In genomic region chr13:63943605-63944004, GRCm38 (mm10) we compare ENCODE assay signal across 25 mouse cellular contexts.
DNase-seq lines count a peak whose midpoint lies in the region; ATAC-seq and TF ChIP-seq lines count a peak whose summit lies in the region.
"Had no signal": no experiment of that assay in that cellular context is flagged by ENCODE, and none has a peak within 500 bp of the region (broad histone marks: within the 10 kb centered on the region; RNA-seq: fewer than 3 reads in every experiment).

No protein-coding gene starts in this region.

- no peak for TF ChIP-seq CTCF in G1E (IDR thresholded peaks at IDR 0.05; ENCODE audit: low read depth, low read length)

- H3K27me3 ChIP-seq in forebrain, embryonic 10.5 days (ENCODE audit: poor library complexity, severe bottlenecking) = peaks cover 55% of the 10 kb centered on the region
- H3K27me3 ChIP-seq in forebrain, embryonic 11.5 days (ENCODE audit: control insufficient read depth, insufficient read depth, low read length) = no peaks in the 10 kb centered on the region
- H3K27me3 ChIP-seq in G1E (ENCODE audit: insufficient read depth, low read length) = peaks cover 12% of the 10 kb centered on the region
- peaks cover 20% of the 10 kb centered on the region for H3K27me3 ChIP-seq in embryonic facial prominence, embryonic 10.5 days (replicated peaks; ENCODE audit: low read depth, poor library complexity, severe bottlenecking)
- H3K27me3 ChIP-seq: CH12.LX; embryonic facial prominence, embryonic 12.5 days; hindbrain, embryonic 15.5 days; Patski had no signal

- H3K4me3 ChIP-seq in forebrain, embryonic 10.5 days = no peak overlapping the region
- H3K4me3 ChIP-seq in forebrain, embryonic 11.5 days (ENCODE audit: low read depth, low read length) = no peak overlapping the region
- no peak overlapping the region for H3K4me3 ChIP-seq in G1E (ENCODE audit: low read depth, low read length)
- no peak overlapping the region for H3K4me3 ChIP-seq in embryonic facial prominence, embryonic 10.5 days
- H3K4me3 ChIP-seq: embryonic facial prominence, embryonic 12.5 days; erythroblast, embryonic 14.5 days; gastrocnemius, adult 2 months; hindbrain, embryonic 12.5 days; hindbrain, embryonic 15.5 days had no signal

- H3K36me3 ChIP-seq in forebrain, embryonic 10.5 days (replicated peaks) = no peaks in the 10 kb centered on the region
- H3K36me3 ChIP-seq in forebrain, embryonic 11.5 days (ENCODE audit: control insufficient read depth, insufficient read depth, low read length) = no peaks in the 10 kb centered on the region
- H3K36me3 ChIP-seq in G1E (replicated peaks) = no peaks in the 10 kb centered on the region
- no peaks in the 10 kb centered on the region for H3K36me3 ChIP-seq in embryonic facial prominence, embryonic 10.5 days (replicated peaks)
- H3K36me3 ChIP-seq: embryonic facial prominence, embryonic 12.5 days; hindbrain, embryonic 12.5 days; hindbrain, embryonic 15.5 days had no signal

- no peak for ATAC-seq in forebrain, embryonic 11.5 days (replicated peaks; ENCODE audit: low FRiP score)
- ATAC-seq in G1E (ENCODE audit: extremely low read depth, insufficient number of reproducible peaks, low FRiP score, poor library complexity, severe bottlenecking) = peak; percentile 58; the same call in 1 of the 2 replicates
- no peak for ATAC-seq in megakaryocyte, adult 5-6 weeks (ENCODE audit: poor library complexity, severe bottlenecking)
- ATAC-seq: forebrain, embryonic 14.5 days; forebrain, postnatal 0 days had no signal

- H3K27ac ChIP-seq in forebrain, embryonic 10.5 days = peak overlapping the region; percentile 48
- H3K27ac ChIP-seq in forebrain, embryonic 11.5 days (ENCODE audit: low read depth, low read length) = no peak overlapping the region
- 0 out of 2 replicates have a peak overlapping the region, but pooled peaks have one; percentile 48 for H3K27ac ChIP-seq in embryonic facial prominence, embryonic 10.5 days (replicated peaks)
- H3K27ac ChIP-seq: embryonic facial prominence, embryonic 12.5 days; hindbrain, embryonic 12.5 days; hindbrain, embryonic 15.5 days had no signal

- 92% methylated on average over 7 of the region's 7 CpGs for WGBS in forebrain, embryonic 10.5 days
- 91% methylated on average over 7 of the region's 7 CpGs for WGBS in forebrain, embryonic 11.5 days
- 84% methylated on average over 7 of the region's 7 CpGs for WGBS in embryonic facial prominence, embryonic 10.5 days

- no peak overlapping the region for H3K4me2 ChIP-seq in forebrain, embryonic 11.5 days (ENCODE audit: low read depth, low read length, severe bottlenecking)
- H3K4me2 ChIP-seq: embryonic facial prominence, embryonic 12.5 days; heart, embryonic 11.5 days; hindbrain, embryonic 12.5 days; hindbrain, embryonic 15.5 days had no signal

- no peak for DNase-seq in forebrain, embryonic 10.5 days (ENCODE audit: extremely low spot score, low spot score)
- no peak for DNase-seq in forebrain, embryonic 11.5 days (ENCODE audit: low spot score)
- no peak for DNase-seq in G1E (ENCODE audit: low spot score)
- no peak for DNase-seq in embryonic facial prominence, embryonic 10.5 days (ENCODE audit: low spot score)
- DNase-seq in cerebellum, adult 8-10 months = no peak
- no peak for DNase-seq in urinary bladder, postnatal 10 days (ENCODE audit: low spot score)
- DNase-seq: adrenal gland, adult 2 months; adrenal gland, postnatal 14 days; B cell, adult 2 months; cerebellum, adult 11-12 months; cerebellum, adult 9-10 months; cerebellum, postnatal 14 days; forebrain, postnatal 0 days; gastrocnemius, adult 2 months; gastrocnemius, postnatal 14 days; heart, adult 11 months had no signal

- H3K4me1 ChIP-seq in forebrain, embryonic 10.5 days = peaks cover 18% of the 10 kb centered on the region
- 0 out of 2 replicates have a peak, but pooled peaks cover 2% of the 10 kb centered on the region for H3K4me1 ChIP-seq in forebrain, embryonic 11.5 days (replicated peaks; ENCODE audit: control insufficient read depth, insufficient read depth, low read length)
- H3K4me1 ChIP-seq in G1E (ENCODE audit: insufficient read depth, low read depth, low read length) = peaks cover 19% of the 10 kb centered on the region
- H3K4me1 ChIP-seq in embryonic facial prominence, embryonic 10.5 days = peaks cover 26% of the 10 kb centered on the region
- H3K4me1 ChIP-seq: hindbrain, embryonic 15.5 days had no signal

- H3K9ac ChIP-seq in forebrain, embryonic 11.5 days (ENCODE audit: low read length) = no peak overlapping the region
- H3K9ac ChIP-seq: embryonic facial prominence, embryonic 12.5 days; forebrain, postnatal 0 days; hindbrain, embryonic 12.5 days; hindbrain, embryonic 15.5 days had no signal

- no peaks in the 10 kb centered on the region for H3K9me3 ChIP-seq in forebrain, embryonic 10.5 days
- no peaks in the 10 kb centered on the region for H3K9me3 ChIP-seq in forebrain, embryonic 11.5 days (ENCODE audit: control insufficient read depth, low read length)
- H3K9me3 ChIP-seq in G1E (replicated peaks) = no peaks in the 10 kb centered on the region
- H3K9me3 ChIP-seq in embryonic facial prominence, embryonic 10.5 days = no peaks in the 10 kb centered on the region
- H3K9me3 ChIP-seq: embryonic facial prominence, embryonic 12.5 days; hindbrain, embryonic 12.5 days; hindbrain, embryonic 15.5 days had no signal
